Mouse (Mus musculus) lung, adult 10 weeks (tissue): ENCODE measurements around the gene Ncstn. TPM values are rescaled to one million over a fixed set of nuclear protein-coding genes. Genes with fewer than 3 reads are reported as not detected.

Source experiments
- polyA plus RNA-seq: library from polyadenylated mRNA; stranded (reverse); fragments of 350-450 nt; fragmentation: Illumina TruSeq; extraction: RNeasy Lipid Tissue Mini Kit (QIAGEN cat#74804); gene quantifications from one replicate; pipeline ENCODE4 v1.2.3, GENCODE M21; 2014; ENCODE audit warnings: low read depth, low replicate concordance; ENCODE audit not compliant: insufficient read depth

The Ncstn gene
- polyA plus RNA-seq, result 40.9 TPM

GRCm38 (mm10) chr1:172082101-172082898, at the start of gene Ncstn, which contains the start of gene Copa:
TSS of gene Ncstn (minus strand) at chr1:172082795.
TSS of gene Copa (plus strand) at chr1:172082529.

DNA sequence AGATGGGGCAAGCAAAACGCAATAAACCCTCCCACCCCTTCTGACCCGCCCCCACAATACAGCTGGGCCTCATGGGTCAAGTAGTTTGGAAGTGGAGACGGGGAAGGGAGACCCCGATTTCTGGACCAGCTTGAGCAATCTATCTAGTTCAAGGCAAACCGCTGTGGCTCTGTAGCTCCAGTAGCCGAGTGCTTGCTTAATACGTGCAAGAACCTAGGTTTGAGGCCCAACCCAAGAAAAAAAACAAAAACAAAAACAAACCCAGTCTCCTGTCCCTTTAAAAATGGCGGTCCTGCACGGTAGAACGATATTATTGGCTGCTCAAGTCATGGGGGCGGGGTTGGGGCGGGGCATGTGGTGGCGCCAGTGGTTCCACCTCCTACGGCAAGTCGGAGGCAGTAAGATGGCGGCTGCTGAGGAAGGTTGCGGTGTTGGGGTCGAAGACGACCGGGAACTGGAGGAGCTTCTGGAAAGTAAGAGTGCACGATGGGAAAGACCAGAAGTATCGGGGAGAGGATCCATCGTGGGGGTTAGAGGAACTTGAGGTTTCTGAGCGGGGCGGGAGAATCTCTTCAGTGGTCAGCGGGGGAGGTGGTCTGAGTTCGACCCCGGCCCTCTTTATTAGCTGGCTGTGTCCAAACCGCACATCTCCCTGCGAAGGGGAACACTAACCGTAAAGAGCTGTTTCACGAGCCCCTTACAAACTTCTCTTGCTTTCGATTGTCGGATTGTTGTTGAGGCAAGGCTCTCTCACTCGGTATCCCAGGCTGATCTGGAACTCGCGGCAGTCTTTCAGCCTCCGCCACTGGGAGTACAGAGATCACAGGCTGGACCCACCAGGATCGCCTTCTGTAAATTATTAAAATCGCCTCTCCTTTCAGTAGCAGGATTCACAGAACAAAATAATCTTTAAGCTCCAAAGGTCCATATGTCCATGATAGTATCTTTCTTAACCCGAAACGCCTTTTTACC, 44.1 kb upstream of the Ncstn start, which contains the start of gene Pex19:
Gene Pex19, plus strand, starts transcription at position 380 of the 972 bp plus-strand sequence.

DNA sequence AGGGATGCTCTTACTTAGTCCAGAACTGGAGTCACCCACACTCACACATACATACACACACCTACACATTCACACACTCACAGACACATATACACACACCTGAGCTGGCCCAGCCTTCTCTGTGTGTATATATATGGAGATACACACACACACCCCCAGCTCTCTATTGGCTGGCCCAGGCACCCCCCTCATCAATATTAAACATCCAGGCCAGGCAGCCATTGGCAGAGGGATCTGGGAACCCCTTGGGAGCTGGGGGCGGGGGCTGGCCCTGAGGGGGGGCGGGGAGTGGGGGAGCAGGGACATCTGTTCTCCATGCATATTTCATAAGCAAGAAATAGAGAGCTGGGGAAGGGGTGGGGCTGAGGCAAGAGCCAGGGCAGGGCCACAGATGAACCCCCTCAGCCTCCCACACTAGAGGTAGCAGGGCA, 25.1 kb downstream of the Ncstn start, which contains the start of gene Nhlh1:
Gene Nhlh1, minus strand, starts transcription at position 83 of the 431 bp plus-strand sequence.

DNA sequence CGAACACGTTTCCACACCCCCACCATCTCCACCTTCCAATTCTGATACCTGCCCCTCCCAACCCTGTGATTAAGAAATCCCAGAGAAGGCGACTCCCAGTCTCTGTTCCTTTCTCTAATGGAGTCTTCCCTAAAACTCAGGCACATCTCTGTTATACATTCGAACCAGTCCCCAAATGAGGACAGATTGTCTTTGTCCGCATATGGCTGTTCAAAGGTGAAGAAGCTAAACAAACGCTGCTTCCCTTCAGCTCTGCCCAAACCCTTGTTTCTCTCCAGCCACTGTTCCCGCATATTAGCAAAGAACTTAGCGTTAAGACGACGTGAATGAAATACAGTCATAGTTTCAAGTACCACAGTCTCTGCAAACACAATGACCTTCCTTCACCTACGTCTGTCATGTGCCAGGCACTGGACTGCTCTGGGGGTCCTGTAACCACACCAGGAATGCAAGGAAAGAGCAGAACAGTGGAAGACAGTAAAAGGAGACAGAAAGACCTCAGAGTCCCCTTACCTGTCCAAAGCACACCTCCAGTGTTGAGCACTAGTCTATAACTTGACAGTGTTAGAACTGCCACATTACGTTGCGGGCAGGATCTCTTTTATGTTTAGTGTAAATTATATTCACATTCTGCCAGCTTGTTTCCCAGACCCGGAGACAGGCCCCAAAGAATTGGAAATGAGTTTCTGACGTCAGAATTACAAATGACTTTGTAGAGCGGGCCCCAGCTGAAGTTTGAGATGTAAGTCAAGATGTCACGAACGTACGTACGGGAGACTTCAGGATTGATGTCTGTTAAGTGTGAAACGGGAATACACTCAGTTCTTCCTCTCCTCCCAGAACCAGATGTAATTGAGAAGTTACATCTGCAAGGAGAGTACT, 54.0 kb downstream of the Ncstn start, which contains the start of gene Vangl2:
Gene Vangl2, minus strand, starts transcription at position 51 of the 882 bp plus-strand sequence.

Other genes starting within 250 kb of the Ncstn start
- 14.1 TPM for gene Cd84, start 243.1 kb downstream of the Ncstn start, polyA plus RNA-seq
- 0.25 TPM for gene Gm10521, start 187.1 kb downstream of the Ncstn start, polyA plus RNA-seq
- gene Slamf6, start 165.3 kb downstream of the Ncstn start, polyA plus RNA-seq, result 5.8 TPM
- 1.7 TPM for gene Vangl2, start 54.4 kb downstream of the Ncstn start, polyA plus RNA-seq
- not detected for gene Nhlh1, start 25.2 kb downstream of the Ncstn start, polyA plus RNA-seq
- gene Copa, start 266 bp downstream of the Ncstn start, polyA plus RNA-seq, result 70.4 TPM
- gene Pex19, start 44.0 kb upstream of the Ncstn start, polyA plus RNA-seq, result 51.8 TPM
- gene Dcaf8, start 65.3 kb upstream of the Ncstn start, polyA plus RNA-seq, result 44.6 TPM
- gene Pea15a, start 124.0 kb upstream of the Ncstn start, polyA plus RNA-seq, result 148 TPM
- 2.0 TPM for gene Casq1, start 137.1 kb upstream of the Ncstn start, polyA plus RNA-seq
- gene Atp1a4, start 175.6 kb upstream of the Ncstn start, polyA plus RNA-seq, result not detected
- 20.4 TPM for gene Igsf8, start 178.8 kb upstream of the Ncstn start, polyA plus RNA-seq
- 34.3 TPM for gene Atp1a2, start 215.3 kb upstream of the Ncstn start, polyA plus RNA-seq
- gene Kcnj9, start 246.5 kb upstream of the Ncstn start, polyA plus RNA-seq, result not detected